Mouse (Mus musculus) inflammation-experienced regulatory T-cells, adult 6 months (primary cell): Measurements from ENCODE around the gene Ociad1. TPM values are rescaled to one million over a fixed set of nuclear protein-coding genes. Genes with fewer than 3 reads are reported as not detected.

Experiments
- ATAC-seq: one replicate; pipeline ENCODE4 v1.8.0; 2017
- polyA plus RNA-seq, 3 experiments: library from polyadenylated mRNA; unstranded; fragments of 100-300 nt; shearing (Covaris generic); gene quantifications; one replicate each; pipeline ENCODE4 v1.2.1; 2017

The Ociad1 gene
- polyA plus RNA-seq: 100 to 1,000 TPM; 141 to 209 (median 183) TPM

GRCm38 (mm10) chr5:73292502-73293457 lies at the start of gene Ociad1:
Ociad1 (plus strand) TSS chr5:73292784.
- peak; percentile 98 for ATAC-seq

- ATAC-seq: no peak
Observed at GRCm38 (mm10) chr5:73244403-73244802, 48.2 kb upstream of the Ociad1 start.

GRCm38 (mm10) chr5:73246414-73246813 lies 46.2 kb upstream of the Ociad1 start:
- no peak for ATAC-seq

GRCm38 (mm10) chr5:73248211-73248610 lies 44.4 kb upstream of the Ociad1 start:
- no peak for ATAC-seq

- ATAC-seq: no peak
Observed at GRCm38 (mm10) chr5:73249341-73249740, 43.2 kb upstream of the Ociad1 start.

GRCm38 (mm10) chr5:73252739-73253138 lies 39.8 kb upstream of the Ociad1 start:
- ATAC-seq: no peak

GRCm38 (mm10) chr5:73254660-73255059 lies 37.9 kb upstream of the Ociad1 start:
- ATAC-seq: no peak

GRCm38 (mm10) chr5:73255321-73256251 lies 37.0 kb upstream of the Ociad1 start:
- peak; percentile 4 for ATAC-seq

- ATAC-seq: peak; percentile 89
Observed at GRCm38 (mm10) chr5:73256352-73257065, 36.1 kb upstream of the Ociad1 start, which contains the start of gene Fryl. Fryl (minus strand) TSS chr5:73256619.

- ATAC-seq: peak; percentile 12
Observed at GRCm38 (mm10) chr5:73257096-73257495, 35.5 kb upstream of the Ociad1 start.

- ATAC-seq: no peak
Observed at GRCm38 (mm10) chr5:73257723-73258122, 34.9 kb upstream of the Ociad1 start.

- ATAC-seq: no peak
Observed at GRCm38 (mm10) chr5:73264122-73264521, 28.5 kb upstream of the Ociad1 start.

GRCm38 (mm10) chr5:73265460-73265859 lies 27.1 kb upstream of the Ociad1 start:
- ATAC-seq: peak; percentile 100

GRCm38 (mm10) chr5:73268636-73269213 lies 23.9 kb upstream of the Ociad1 start:
- ATAC-seq: no peak

- ATAC-seq: no peak
Observed at GRCm38 (mm10) chr5:73270612-73271011, 22.0 kb upstream of the Ociad1 start.

- ATAC-seq: no peak
Observed at GRCm38 (mm10) chr5:73273171-73273570, 19.4 kb upstream of the Ociad1 start.

- ATAC-seq: no peak
Observed at GRCm38 (mm10) chr5:73274941-73275340, 17.6 kb upstream of the Ociad1 start.

GRCm38 (mm10) chr5:73279190-73279589 lies 13.4 kb upstream of the Ociad1 start:
- ATAC-seq: no peak

GRCm38 (mm10) chr5:73279732-73280566 lies 12.6 kb upstream of the Ociad1 start:
- no peak for ATAC-seq

GRCm38 (mm10) chr5:73280567-73280850 lies 12.1 kb upstream of the Ociad1 start:
- ATAC-seq: no peak

- no peak for ATAC-seq
Observed at GRCm38 (mm10) chr5:73284046-73284445, 8.5 kb upstream of the Ociad1 start.
